Mouse (Mus musculus): Measurements from ENCODE around the gene Dph6. TPM values are rescaled to one million over a fixed set of nuclear protein-coding genes. Genes with fewer than 3 reads are reported as not detected.

The Dph6 gene
- polyA plus RNA-seq, 1 experiment, result 15.9 TPM

DNA sequence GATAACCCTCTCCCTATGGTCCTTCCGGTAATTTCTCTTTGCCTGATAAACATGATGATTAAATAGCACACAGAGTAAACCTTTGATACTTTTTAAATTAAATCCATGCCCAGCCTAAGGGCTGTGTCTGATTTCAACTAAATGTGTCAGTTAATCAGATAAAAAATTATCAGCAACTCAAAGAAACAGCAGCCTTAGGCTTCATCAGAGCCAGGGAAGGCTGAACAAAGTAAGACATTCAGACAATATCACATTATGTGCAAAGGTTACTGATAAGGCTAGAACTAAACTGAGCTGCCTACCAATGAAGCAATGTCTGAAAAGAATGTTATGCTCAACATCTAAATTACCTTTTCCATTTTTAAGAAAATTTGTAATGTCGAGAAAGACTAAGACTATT, 74.0 kb downstream of the Dph6 start:
- no peak for TF ChIP-seq POLR2A (IDR thresholded peaks at IDR 0.05; ENCODE audit: control insufficient read depth, extremely low read depth, insufficient read depth, low read length, poor library complexity)
- TF ChIP-seq CTCF (IDR thresholded peaks at IDR 0.05; ENCODE audit: borderline replicate concordance, control insufficient read depth, extremely low read depth, insufficient read depth, low read length, poor library complexity), result no peak
- Histone ChIP-seq H3K4me1 (replicated peaks; ENCODE audit: control insufficient read depth, insufficient read depth, low read length) (no peaks in the 10 kb centered on the region), H3K27ac (ENCODE audit: control insufficient read depth, insufficient read depth, low read length) (no peak overlapping the region), H3K27me3 (ENCODE audit: control insufficient read depth, insufficient read depth, low read length) (no peaks in the 10 kb centered on the region), H3K4me3 (ENCODE audit: control insufficient read depth, insufficient read depth, low read length) (no peak overlapping the region), H3K36me3 (ENCODE audit: control insufficient read depth, insufficient read depth, low read length) (no peaks in the 10 kb centered on the region)
- no peak for DNase-seq
- 97% methylated on average over 2 of the region's 2 CpGs for WGBS

DNA sequence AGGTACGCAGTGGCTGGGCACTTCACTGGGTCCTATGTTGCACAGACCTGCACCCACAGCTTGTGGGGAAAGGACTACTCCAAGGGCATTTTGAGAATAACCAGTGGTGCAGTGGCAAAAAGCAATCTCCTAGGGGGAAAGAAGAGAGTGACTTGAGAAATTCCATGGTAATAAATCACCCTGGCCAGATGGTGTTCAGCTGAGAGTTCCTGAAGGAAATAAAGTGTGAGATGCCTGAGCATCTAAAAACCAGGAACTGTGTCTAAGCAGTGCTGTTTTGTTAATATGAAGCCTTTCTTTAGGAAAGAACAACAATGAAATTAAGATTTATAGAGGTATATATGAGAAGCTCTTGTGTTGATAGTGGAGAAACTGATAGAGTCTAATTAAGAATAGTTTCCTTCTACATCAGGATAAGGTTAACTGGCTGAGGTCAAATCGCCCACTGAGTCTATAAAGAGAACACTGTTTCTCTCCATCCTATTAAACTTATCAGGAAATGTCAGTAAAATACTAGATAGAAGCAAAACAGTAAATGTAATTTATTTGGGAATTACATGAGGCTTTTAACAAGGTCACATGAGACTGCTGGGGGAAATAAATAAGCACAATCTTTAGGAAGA, 111.7 kb downstream of the Dph6 start:
- H3K27me3 ChIP-seq (ENCODE audit: control insufficient read depth, insufficient read depth, low read length), result no peaks in the 10 kb centered on the region
- H3K4me3 ChIP-seq (ENCODE audit: control insufficient read depth, insufficient read depth, low read length), result no peak overlapping the region
- H3K4me1 ChIP-seq (replicated peaks; ENCODE audit: control insufficient read depth, insufficient read depth, low read length), result no peaks in the 10 kb centered on the region
- H3K36me3 ChIP-seq (ENCODE audit: control insufficient read depth, insufficient read depth, low read length), result no peaks in the 10 kb centered on the region
- TF ChIP-seq POLR2A (IDR thresholded peaks at IDR 0.05; ENCODE audit: control insufficient read depth, extremely low read depth, insufficient read depth, low read length, poor library complexity) (no peak), CTCF (IDR thresholded peaks at IDR 0.05; ENCODE audit: borderline replicate concordance, control insufficient read depth, extremely low read depth, insufficient read depth, low read length, poor library complexity) (no peak)
- WGBS, result 92% methylated on average over 2 of the region's 2 CpGs
- H3K27ac ChIP-seq (ENCODE audit: control insufficient read depth, insufficient read depth, low read length), result no peak overlapping the region
- no peak for DNase-seq

- no peak for DNase-seq
- 96% methylated on average over 2 of the region's 2 CpGs for WGBS
- no peak for TF ChIP-seq POLR2A (IDR thresholded peaks at IDR 0.05; ENCODE audit: control insufficient read depth, extremely low read depth, insufficient read depth, low read length, poor library complexity)
- TF ChIP-seq CTCF (IDR thresholded peaks at IDR 0.05; ENCODE audit: borderline replicate concordance, control insufficient read depth, extremely low read depth, insufficient read depth, low read length, poor library complexity), result no peak
- Histone ChIP-seq H3K27me3 (ENCODE audit: control insufficient read depth, insufficient read depth, low read length) (no peaks in the 10 kb centered on the region), H3K4me1 (replicated peaks; ENCODE audit: control insufficient read depth, insufficient read depth, low read length) (no peaks in the 10 kb centered on the region), H3K36me3 (ENCODE audit: control insufficient read depth, insufficient read depth, low read length) (no peaks in the 10 kb centered on the region), H3K27ac (ENCODE audit: control insufficient read depth, insufficient read depth, low read length) (no peak overlapping the region), H3K4me3 (ENCODE audit: control insufficient read depth, insufficient read depth, low read length) (no peak overlapping the region)
Observed at GRCm38 (mm10) chr2:114542325-114542724, 112.4 kb downstream of the Dph6 start.

- no peak overlapping the region for H3K4me3 ChIP-seq (ENCODE audit: control insufficient read depth, insufficient read depth, low read length)
- no peak for DNase-seq
- H3K27me3 ChIP-seq (ENCODE audit: control insufficient read depth, insufficient read depth, low read length), result no peaks in the 10 kb centered on the region
- 97% methylated on average over 6 of the region's 6 CpGs for WGBS
- H3K27ac ChIP-seq (ENCODE audit: control insufficient read depth, insufficient read depth, low read length), result no peak overlapping the region
- H3K4me1 ChIP-seq (replicated peaks; ENCODE audit: control insufficient read depth, insufficient read depth, low read length), result no peaks in the 10 kb centered on the region
- TF ChIP-seq CTCF (IDR thresholded peaks at IDR 0.05; ENCODE audit: borderline replicate concordance, control insufficient read depth, extremely low read depth, insufficient read depth, low read length, poor library complexity), result no peak
- no peak for TF ChIP-seq POLR2A (IDR thresholded peaks at IDR 0.05; ENCODE audit: control insufficient read depth, extremely low read depth, insufficient read depth, low read length, poor library complexity)
- no peaks in the 10 kb centered on the region for H3K36me3 ChIP-seq (ENCODE audit: control insufficient read depth, insufficient read depth, low read length)
Observed at GRCm38 (mm10) chr2:114540416-114540815, 114.3 kb downstream of the Dph6 start.

GRCm38 (mm10) chr2:114536032-114536431, 118.7 kb downstream of the Dph6 start:
- Histone ChIP-seq H3K36me3 (ENCODE audit: control insufficient read depth, insufficient read depth, low read length) (no peaks in the 10 kb centered on the region), H3K27ac (ENCODE audit: control insufficient read depth, insufficient read depth, low read length) (no peak overlapping the region), H3K27me3 (ENCODE audit: control insufficient read depth, insufficient read depth, low read length) (no peaks in the 10 kb centered on the region), H3K4me3 (ENCODE audit: control insufficient read depth, insufficient read depth, low read length) (no peak overlapping the region), H3K4me1 (replicated peaks; ENCODE audit: control insufficient read depth, insufficient read depth, low read length) (no peaks in the 10 kb centered on the region)
- TF ChIP-seq CTCF (IDR thresholded peaks at IDR 0.05; ENCODE audit: borderline replicate concordance, control insufficient read depth, extremely low read depth, insufficient read depth, low read length, poor library complexity), result no peak
- no peak for TF ChIP-seq POLR2A (IDR thresholded peaks at IDR 0.05; ENCODE audit: control insufficient read depth, extremely low read depth, insufficient read depth, low read length, poor library complexity)
- no peak for DNase-seq
- WGBS, result 76% methylated on average over 1 of the region's 1 CpGs

DNA sequence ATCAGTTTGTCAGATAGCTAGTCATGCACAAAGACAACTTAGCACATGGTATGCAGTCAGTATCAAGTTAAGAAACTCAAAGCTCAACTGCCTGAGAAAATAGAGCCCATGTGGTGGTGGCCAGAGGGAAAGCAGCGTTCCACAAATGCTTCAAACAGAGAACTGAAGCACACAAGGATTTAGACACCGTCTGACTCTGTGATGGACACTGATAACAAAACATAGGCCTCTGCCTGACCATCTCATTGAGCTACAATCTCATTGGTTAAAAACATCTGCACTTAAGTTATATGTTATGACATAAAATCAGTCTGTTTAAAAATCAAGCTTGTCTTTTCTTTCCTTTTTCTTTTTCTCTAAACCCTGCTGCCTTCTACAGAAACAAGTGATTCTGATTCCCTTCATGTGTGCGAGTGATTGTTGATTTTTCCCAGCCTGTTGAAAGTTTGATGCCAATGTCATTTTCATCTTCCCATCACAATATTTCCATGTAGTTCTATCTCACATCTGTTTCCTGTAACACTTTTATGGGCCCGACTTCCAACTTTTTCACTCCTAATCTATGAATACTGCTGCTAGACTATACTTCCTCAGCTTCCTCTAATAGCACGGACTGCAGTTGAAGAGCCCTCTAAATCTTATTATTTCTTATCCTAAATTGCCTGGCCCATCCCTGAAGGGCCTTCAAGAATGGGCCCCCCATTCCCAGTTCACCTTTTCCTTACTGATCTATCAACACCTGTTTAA, 123.6 kb downstream of the Dph6 start:
- no peak for DNase-seq
- no peak for TF ChIP-seq CTCF (IDR thresholded peaks at IDR 0.05; ENCODE audit: borderline replicate concordance, control insufficient read depth, extremely low read depth, insufficient read depth, low read length, poor library complexity)
- no peak for TF ChIP-seq POLR2A (IDR thresholded peaks at IDR 0.05; ENCODE audit: control insufficient read depth, extremely low read depth, insufficient read depth, low read length, poor library complexity)
- Histone ChIP-seq H3K4me3 (ENCODE audit: control insufficient read depth, insufficient read depth, low read length) (no peak overlapping the region), H3K27ac (ENCODE audit: control insufficient read depth, insufficient read depth, low read length) (no peak overlapping the region), H3K36me3 (ENCODE audit: control insufficient read depth, insufficient read depth, low read length) (no peaks in the 10 kb centered on the region), H3K27me3 (ENCODE audit: control insufficient read depth, insufficient read depth, low read length) (no peaks in the 10 kb centered on the region), H3K4me1 (replicated peaks; ENCODE audit: control insufficient read depth, insufficient read depth, low read length) (no peaks in the 10 kb centered on the region)
- 83% methylated on average over 5 of the region's 5 CpGs for WGBS
